In genomic region chr9:26518651-26519050, GRCm38 (mm10) we compare ENCODE assay signal across 15 mouse cellular contexts.
DNase-seq lines count a peak whose midpoint lies in the region; ATAC-seq and TF ChIP-seq lines count a peak whose summit lies in the region.
"Had no signal": no experiment of that assay in that cellular context is flagged by ENCODE, and none has a peak within 500 bp of the region (broad histone marks: within the 10 kb centered on the region; RNA-seq: fewer than 3 reads in every experiment).

No protein-coding gene starts in this region.

- H3K9ac ChIP-seq in hindbrain, embryonic 14.5 days = no peak overlapping the region
- H3K9ac ChIP-seq in embryonic facial prominence, embryonic 14.5 days (ENCODE audit: low read depth, low read length) = no peak overlapping the region
- H3K9ac ChIP-seq: liver, embryonic 12.5 days had no signal

- no peak overlapping the region for H3K4me3 ChIP-seq in hindbrain, embryonic 14.5 days (replicated peaks; ENCODE audit: low read length)
- no peak overlapping the region for H3K4me3 ChIP-seq in hindbrain, embryonic 10.5 days
- H3K4me3 ChIP-seq in embryonic facial prominence, embryonic 14.5 days (ENCODE audit: low read depth, low read length) = no peak overlapping the region
- no peak overlapping the region for H3K4me3 ChIP-seq in myocyte
- H3K4me3 ChIP-seq: liver, embryonic 12.5 days; megakaryocyte, embryonic 14.5 days had no signal

- H3K79me2 ChIP-seq in myocyte (ENCODE audit: control insufficient read depth, insufficient read depth) = no peaks in the 10 kb centered on the region

- no peak overlapping the region for H3ac ChIP-seq in myocyte (ENCODE audit: control insufficient read depth, insufficient read length)

- peaks cover 9% of the 10 kb centered on the region for H3K4me1 ChIP-seq in hindbrain, embryonic 14.5 days (replicated peaks; ENCODE audit: control insufficient read depth, insufficient read depth, low read length)
- H3K4me1 ChIP-seq in hindbrain, embryonic 10.5 days (replicated peaks) = peaks cover 18% of the 10 kb centered on the region
- peaks cover 10% of the 10 kb centered on the region for H3K4me1 ChIP-seq in embryonic facial prominence, embryonic 14.5 days (ENCODE audit: control insufficient read depth, insufficient read depth, low read length)
- H3K4me1 ChIP-seq: liver, embryonic 12.5 days; megakaryocyte, embryonic 14.5 days had no signal

- WGBS in hindbrain, embryonic 14.5 days = 13% methylated on average over 2 of the region's 2 CpGs
- 24% methylated on average over 2 of the region's 2 CpGs for WGBS in hindbrain, embryonic 10.5 days
- WGBS in embryonic facial prominence, embryonic 14.5 days = 41% methylated on average over 2 of the region's 2 CpGs

- H3K27me3 ChIP-seq in hindbrain, embryonic 14.5 days (ENCODE audit: control insufficient read depth, insufficient read depth, low read length) = no peaks in the 10 kb centered on the region
- no peaks in the 10 kb centered on the region for H3K27me3 ChIP-seq in hindbrain, embryonic 10.5 days (ENCODE audit: insufficient read depth, poor library complexity, severe bottlenecking)
- no peaks in the 10 kb centered on the region for H3K27me3 ChIP-seq in embryonic facial prominence, embryonic 14.5 days (replicated peaks; ENCODE audit: control insufficient read depth, insufficient read depth, low read length)
- no peaks in the 10 kb centered on the region for H3K27me3 ChIP-seq in myocyte (ENCODE audit: control insufficient read depth, insufficient read depth, insufficient read length)
- H3K27me3 ChIP-seq: liver, embryonic 12.5 days; megakaryocyte, embryonic 14.5 days had no signal

- no peak overlapping the region for H3K27ac ChIP-seq in hindbrain, embryonic 14.5 days
- no peak overlapping the region for H3K27ac ChIP-seq in hindbrain, embryonic 10.5 days
- no peak overlapping the region for H3K27ac ChIP-seq in embryonic facial prominence, embryonic 14.5 days (replicated peaks; ENCODE audit: low read depth, low read length)
- H3K27ac ChIP-seq: liver, embryonic 12.5 days had no signal

- 0 out of 2 replicates have a peak, but pooled peaks have one; percentile 41 for ATAC-seq in hindbrain, embryonic 14.5 days (ENCODE audit: low FRiP score)
- no peak for ATAC-seq in embryonic facial prominence, embryonic 14.5 days (ENCODE audit: low read depth)
- ATAC-seq: liver, embryonic 12.5 days had no signal

- DNase-seq in adrenal gland, adult 8-10 months = peak; percentile 4
- DNase-seq in adrenal gland, postnatal 36 days = no peak
- no peak for DNase-seq in hindbrain, embryonic 14.5 days (ENCODE audit: low spot score)
- DNase-seq in hindbrain, embryonic 10.5 days (ENCODE audit: low spot score) = no peak
- peak; percentile 41 for DNase-seq in embryonic facial prominence, embryonic 14.5 days (ENCODE audit: low spot score)
- no peak for DNase-seq in kidney, adult 9 months
- DNase-seq in urinary bladder, adult 18-20 months (ENCODE audit: low spot score in 2 of 2) = no peak
- DNase-seq: B cell, adult 2 months; cerebellum, adult 11 months; gastrocnemius, postnatal 14 days; kidney, adult 11 months; thymus, adult 18-20 months had no signal

- no peak for TF ChIP-seq POLR2A in myocyte (IDR thresholded peaks at IDR 0.05; ENCODE audit: insufficient read length, low read depth)

- H3K4me2 ChIP-seq in hindbrain, embryonic 14.5 days (replicated peaks) = no peak overlapping the region
- H3K4me2 ChIP-seq in embryonic facial prominence, embryonic 14.5 days (ENCODE audit: low read depth, low read length) = no peak overlapping the region
- peak overlapping the region; percentile 58 for H3K4me2 ChIP-seq in myocyte (ENCODE audit: low read depth)
- H3K4me2 ChIP-seq: liver, embryonic 12.5 days had no signal

- no peaks in the 10 kb centered on the region for H3K9me3 ChIP-seq in hindbrain, embryonic 14.5 days (ENCODE audit: control insufficient read depth, low read length)
- H3K9me3 ChIP-seq in hindbrain, embryonic 10.5 days = no peaks in the 10 kb centered on the region
- no peaks in the 10 kb centered on the region for H3K9me3 ChIP-seq in embryonic facial prominence, embryonic 14.5 days (ENCODE audit: control insufficient read depth, low read length)
- H3K9me3 ChIP-seq: liver, embryonic 12.5 days had no signal

- no peaks in the 10 kb centered on the region for H3K36me3 ChIP-seq in hindbrain, embryonic 14.5 days (replicated peaks; ENCODE audit: control insufficient read depth, insufficient read depth)
- no peaks in the 10 kb centered on the region for H3K36me3 ChIP-seq in hindbrain, embryonic 10.5 days
- H3K36me3 ChIP-seq in embryonic facial prominence, embryonic 14.5 days (ENCODE audit: control insufficient read depth, insufficient read depth, low read length) = no peaks in the 10 kb centered on the region
- no peaks in the 10 kb centered on the region for H3K36me3 ChIP-seq in myocyte (ENCODE audit: control insufficient read depth, insufficient read depth)
- H3K36me3 ChIP-seq: liver, embryonic 12.5 days had no signal

TF ChIP-seq in myocyte, 11 proteins besides CTCF, POLR2A, EP300 and RAD21:
- TF ChIP-seq CEBPB (IDR thresholded peaks at IDR 0.05; ENCODE audit: insufficient read depth, poor library complexity, severe bottlenecking) (no peak), SRF (IDR thresholded peaks at IDR 0.05; ENCODE audit: control insufficient read depth, insufficient read length, low read depth) (no peak), REST (IDR thresholded peaks at IDR 0.05; ENCODE audit: insufficient read depth, insufficient read length) (no peak), TCF12 (IDR thresholded peaks at IDR 0.05; ENCODE audit: insufficient read depth, poor library complexity, severe bottlenecking) (no peak), E2F4 (IDR thresholded peaks at IDR 0.05; ENCODE audit: insufficient read depth) (no peak), MYOG (IDR thresholded peaks at IDR 0.05; ENCODE audit: control insufficient read depth in 1 of 3, insufficient read depth in 1 of 3, insufficient read length in 2 of 3, low read depth in 2 of 3) (no peak), MYOD1 (IDR thresholded peaks at IDR 0.05; ENCODE audit: control insufficient read depth in 1 of 3, insufficient read length in 2 of 3, low read depth in 2 of 3) (no peak), POLR2AphosphoS2 (IDR thresholded peaks at IDR 0.05; ENCODE audit: insufficient read length, low read depth) (no peak), USF1 (IDR thresholded peaks at IDR 0.05; ENCODE audit: low read depth) (no peak), TCF3 (IDR thresholded peaks at IDR 0.05; ENCODE audit: insufficient read length, low read depth) (no peak), MAX (IDR thresholded peaks at IDR 0.05; ENCODE audit: low read depth) (no peak)

Comparison
In these comparisons a context has a peak if more than half of its experiments do, and no peak if none do; other contexts are left out.
1. DNase-seq: peak in adrenal gland, adult 8-10 months (single experiment) and embryonic facial prominence, embryonic 14.5 days (single experiment); none in adrenal gland, postnatal 36 days (0 of 2), hindbrain, embryonic 14.5 days (single experiment), hindbrain, embryonic 10.5 days (single experiment), kidney, adult 9 months (single experiment) and urinary bladder, adult 18-20 months (0 of 2).